Mouse (Mus musculus) lung, embryonic 16.5 days (tissue): ENCODE measurements around the gene Ldhc. TPM values are rescaled to one million over a fixed set of nuclear protein-coding genes. Genes with fewer than 3 reads are reported as not detected.

ENCODE experiments used
- ATAC-seq: fragments of 200-750 bp; cut with Nextera tagmentation; 2 replicates; pipeline ENCODE4 v1.8.0; 2017; ENCODE audit warnings: low read depth, mild to moderate bottlenecking, moderate library complexity
- H3K27ac ChIP-seq: fragments of 300-500 bp; sonication (generic); 2 replicates; pipeline ENCODE4 v1.5.1; 2014; ENCODE audit warnings: mild to moderate bottlenecking, control low read depth, low read length
- H3K27me3 ChIP-seq: fragments of 300-500 bp; sonication (generic); 2 replicates; pipeline ENCODE4 v1.6.1; 2014; ENCODE audit warnings: low read depth, low read length, mixed read lengths; ENCODE audit not compliant: control insufficient read depth, insufficient read depth
- H3K36me3 ChIP-seq: fragments of 300-500 bp; sonication (generic); 2 replicates; pipeline ENCODE4 v1.6.1; 2014; ENCODE audit warnings: low read length; ENCODE audit not compliant: control insufficient read depth, insufficient read depth
- H3K4me1 ChIP-seq: fragments of 300-500 bp; sonication (generic); replicated peaks from 2 replicates; pipeline ENCODE4 v1.6.1; 2014; ENCODE audit warnings: low read length, mixed read lengths; ENCODE audit not compliant: control insufficient read depth, insufficient read depth
- H3K4me2 ChIP-seq: fragments of 300-500 bp; sonication (generic); 2 replicates; pipeline ENCODE4 v1.6.1; 2014; ENCODE audit warnings: low read depth, low read length, control low read depth
- H3K4me3 ChIP-seq: fragments of 300-500 bp; sonication (generic); 2 replicates; pipeline ENCODE4 v1.5.1; 2014; ENCODE audit warnings: mild to moderate bottlenecking, low read length, control low read depth
- H3K9ac ChIP-seq: fragments of 300-500 bp; sonication (generic); 2 replicates; pipeline ENCODE4 v1.6.1; 2014; ENCODE audit warnings: low read length, control low read depth
- H3K9me3 ChIP-seq: fragments of 300-500 bp; sonication (generic); 2 replicates; pipeline ENCODE4 v1.6.1; 2016; ENCODE audit warnings: low read length; ENCODE audit not compliant: control insufficient read depth
- WGBS: fragments of 180-500 bp; shearing (Covaris S2); extraction: QIAGEN DNeasy Blood & Tissue Kit; methylation state at CpG from one replicate; pipeline ENCODE4 v1.1.7; 2014; 5-methylcytosine and 5-hydroxymethylcytosine counted together
- polyA plus RNA-seq: library from polyadenylated mRNA; unstranded; fragments of >200 nt; fragmentation: Nextera tagmentation; extraction: Ambion mirVana; gene quantifications from 2 replicates; pipeline ENCODE4 v1.2.1, GENCODE M21; 2015

The Ldhc gene
- polyA plus RNA-seq, 1 experiment from 2014 or later: 0.14 TPM

- no peak overlapping the region for H3K27ac ChIP-seq
- no peaks in the 10 kb centered on the region for H3K27me3 ChIP-seq
- no peak overlapping the region for H3K4me3 ChIP-seq
- peaks cover 17% of the 10 kb centered on the region for H3K4me1 ChIP-seq
- ATAC-seq: no peak
- WGBS: 81% methylated on average over 5 of the region's 5 CpGs
- H3K9ac ChIP-seq: no peak overlapping the region
- peaks cover 56% of the 10 kb centered on the region for H3K36me3 ChIP-seq
- H3K4me2 ChIP-seq: no peak overlapping the region
- H3K9me3 ChIP-seq: no peaks in the 10 kb centered on the region
These were observed 11.7 kb upstream of the Ldhc start for GRCm38 (mm10) chr7:46849287-46849686.

GRCm38 (mm10) chr7:46851026-46851425 is 10.0 kb upstream of the Ldhc start:
- Histone ChIP-seq H3K27ac (no peak overlapping the region), H3K4me1 (peaks cover 10% of the 10 kb centered on the region), H3K4me2 (no peak overlapping the region), H3K27me3 (no peaks in the 10 kb centered on the region), H3K9ac (no peak overlapping the region), H3K9me3 (no peaks in the 10 kb centered on the region), H3K36me3 (peaks cover 68% of the 10 kb centered on the region), H3K4me3 (no peak overlapping the region)
- WGBS: 80% methylated on average over 7 of the region's 7 CpGs
- ATAC-seq: no peak

- WGBS: 90% methylated on average over 1 of the region's 1 CpGs
- no peaks in the 10 kb centered on the region for H3K9me3 ChIP-seq
- H3K4me1 ChIP-seq: peaks cover 1% of the 10 kb centered on the region
- H3K4me3 ChIP-seq: no peak overlapping the region
- H3K27ac ChIP-seq: no peak overlapping the region
- no peak overlapping the region for H3K9ac ChIP-seq
- ATAC-seq: no peak
- peaks cover 66% of the 10 kb centered on the region for H3K36me3 ChIP-seq
- no peaks in the 10 kb centered on the region for H3K27me3 ChIP-seq
- H3K4me2 ChIP-seq: no peak overlapping the region
These were observed 8.3 kb upstream of the Ldhc start for GRCm38 (mm10) chr7:46852666-46853065.

GRCm38 (mm10) chr7:46853365-46853764 is 7.6 kb upstream of the Ldhc start:
- H3K4me1 ChIP-seq: no peaks in the 10 kb centered on the region
- no peak for ATAC-seq
- H3K27me3 ChIP-seq: no peaks in the 10 kb centered on the region
- H3K4me2 ChIP-seq: no peak overlapping the region
- H3K4me3 ChIP-seq: no peak overlapping the region
- peaks cover 64% of the 10 kb centered on the region for H3K36me3 ChIP-seq
- WGBS: 91% methylated on average over 9 of the region's 9 CpGs
- no peaks in the 10 kb centered on the region for H3K9me3 ChIP-seq
- H3K9ac ChIP-seq: no peak overlapping the region
- no peak overlapping the region for H3K27ac ChIP-seq

GRCm38 (mm10) chr7:46855866-46856560 is 5.0 kb upstream of the Ldhc start:
- Histone ChIP-seq H3K27me3 (no peaks in the 10 kb centered on the region), H3K27ac (no peak overlapping the region), H3K4me2 (no peak overlapping the region), H3K4me1 (no peaks in the 10 kb centered on the region), H3K4me3 (no peak overlapping the region), H3K9ac (no peak overlapping the region), H3K9me3 (no peaks in the 10 kb centered on the region), H3K36me3 (peaks cover 40% of the 10 kb centered on the region)
- 0 out of 2 replicates have a peak, but pooled peaks have one; percentile 36 for ATAC-seq
- 70% methylated on average over 7 of the region's 7 CpGs for WGBS

GRCm38 (mm10) chr7:46857436-46857835 is 3.6 kb upstream of the Ldhc start:
- WGBS: 70% methylated on average over 9 of the region's 9 CpGs
- H3K4me3 ChIP-seq: no peak overlapping the region
- no peak overlapping the region for H3K9ac ChIP-seq
- no peaks in the 10 kb centered on the region for H3K4me1 ChIP-seq
- H3K27ac ChIP-seq: no peak overlapping the region
- H3K4me2 ChIP-seq: no peak overlapping the region
- H3K36me3 ChIP-seq: peaks cover 28% of the 10 kb centered on the region
- H3K9me3 ChIP-seq: no peaks in the 10 kb centered on the region
- no peaks in the 10 kb centered on the region for H3K27me3 ChIP-seq
- ATAC-seq: no peak

GRCm38 (mm10) chr7:46859031-46859430 is 2.0 kb upstream of the Ldhc start:
- H3K9ac ChIP-seq: no peak overlapping the region
- 54% methylated on average over 6 of the region's 6 CpGs for WGBS
- no peaks in the 10 kb centered on the region for H3K4me1 ChIP-seq
- H3K4me2 ChIP-seq: no peak overlapping the region
- peaks cover 15% of the 10 kb centered on the region for H3K36me3 ChIP-seq
- H3K27me3 ChIP-seq: no peaks in the 10 kb centered on the region
- no peak overlapping the region for H3K27ac ChIP-seq
- H3K4me3 ChIP-seq: no peak overlapping the region
- no peaks in the 10 kb centered on the region for H3K9me3 ChIP-seq
- no peak for ATAC-seq

GRCm38 (mm10) chr7:46871988-46872387 is 11.0 kb downstream of the Ldhc start:
- Histone ChIP-seq H3K36me3 (no peaks in the 10 kb centered on the region), H3K4me1 (no peaks in the 10 kb centered on the region), H3K27ac (no peak overlapping the region), H3K9me3 (no peaks in the 10 kb centered on the region), H3K9ac (no peak overlapping the region), H3K4me3 (no peak overlapping the region), H3K27me3 (no peaks in the 10 kb centered on the region), H3K4me2 (no peak overlapping the region)
- no peak for ATAC-seq
- 69% methylated on average over 4 of the region's 4 CpGs for WGBS

- Histone ChIP-seq H3K27ac (no peak overlapping the region), H3K4me2 (no peak overlapping the region), H3K4me3 (no peak overlapping the region), H3K9me3 (no peaks in the 10 kb centered on the region), H3K27me3 (no peaks in the 10 kb centered on the region), H3K36me3 (no peaks in the 10 kb centered on the region), H3K9ac (no peak overlapping the region), H3K4me1 (no peaks in the 10 kb centered on the region)
- no peak for ATAC-seq
- 71% methylated on average over 4 of the region's 4 CpGs for WGBS
These were observed 15.8 kb downstream of the Ldhc start for GRCm38 (mm10) chr7:46876841-46877240.

GRCm38 (mm10) chr7:46877255-46877654 is 16.3 kb downstream of the Ldhc start:
- Histone ChIP-seq H3K4me1 (no peaks in the 10 kb centered on the region), H3K27me3 (no peaks in the 10 kb centered on the region), H3K9ac (no peak overlapping the region), H3K4me3 (no peak overlapping the region), H3K27ac (no peak overlapping the region), H3K9me3 (no peaks in the 10 kb centered on the region), H3K36me3 (no peaks in the 10 kb centered on the region), H3K4me2 (no peak overlapping the region)
- no peak for ATAC-seq
- 79% methylated on average over 6 of the region's 6 CpGs for WGBS
